Mouse (Mus musculus) heart, embryonic 10.5 days (tissue): ENCODE results near the gene Ippk. TPM values are rescaled to one million over a fixed set of nuclear protein-coding genes. Genes with fewer than 3 reads are reported as not detected.
A peak's percentile ranks its signal among the peaks of the same experiment; 100 is the strongest.

ENCODE experiments used
- DNase-seq: peaks from one replicate; pipeline ENCODE4 v3.0.0-alpha.2; 2017; ENCODE audit warnings: low spot score
- H3K27ac ChIP-seq: fragments of 300-500 bp; sonication (generic); 2 replicates; pipeline ENCODE4 v1.5.1; 2016; ENCODE audit warnings: mild to moderate bottlenecking
- H3K27me3 ChIP-seq: fragments of 300-500 bp; sonication (generic); 2 replicates; pipeline ENCODE4 v1.6.1; 2016; ENCODE audit warnings: mild to moderate bottlenecking; ENCODE audit not compliant: poor library complexity, insufficient read depth, severe bottlenecking
- H3K36me3 ChIP-seq: fragments of 300-500 bp; sonication (generic); 2 replicates; pipeline ENCODE4 v1.6.1; 2016; ENCODE audit warnings: mild to moderate bottlenecking, moderate library complexity
- H3K4me1 ChIP-seq: fragments of 300-500 bp; sonication (generic); 2 replicates; pipeline ENCODE4 v1.6.1; 2016; ENCODE audit warnings: mild to moderate bottlenecking
- H3K4me3 ChIP-seq: fragments of 300-500 bp; sonication (generic); 2 replicates; pipeline ENCODE4 v1.5.1; 2016; ENCODE audit warnings: mild to moderate bottlenecking, moderate library complexity
- H3K9me3 ChIP-seq: fragments of 300-500 bp; sonication (generic); 2 replicates; pipeline ENCODE4 v1.6.1; 2016; ENCODE audit warnings: mild to moderate bottlenecking, moderate library complexity
- WGBS: fragments of 180-500 bp; shearing (Covaris S2); methylation state at CpG from one replicate; pipeline ENCODE4 v1.1.7; 2016; 5-methylcytosine and 5-hydroxymethylcytosine counted together
- polyA plus RNA-seq: library from polyadenylated mRNA; unstranded; fragments of >200 nt; fragmentation: Nextera tagmentation; extraction: Ambion mirVana; gene quantifications from 2 replicates; pipeline ENCODE4 v1.2.1, GENCODE M21; 2016

The Ippk gene
- polyA plus RNA-seq, 1 experiment from 2014 or later, result 18.5 TPM

GRCm38 (mm10) chr13:49471981-49472675 is 51.1 kb downstream of the Ippk start:
- Histone ChIP-seq H3K4me3 (no peak overlapping the region), H3K36me3 (no peaks in the 10 kb centered on the region), H3K4me1 (no peaks in the 10 kb centered on the region), H3K9me3 (no peaks in the 10 kb centered on the region), H3K27ac (no peak overlapping the region), H3K27me3 (no peaks in the 10 kb centered on the region)
- peak; percentile 68 for DNase-seq
- 75% methylated on average over 4 of the region's 4 CpGs for WGBS

- no peak overlapping the region for H3K27ac ChIP-seq
- no peaks in the 10 kb centered on the region for H3K9me3 ChIP-seq
- no peaks in the 10 kb centered on the region for H3K36me3 ChIP-seq
- WGBS, result 95% methylated on average over 6 of the region's 6 CpGs
- peak; percentile 58 for DNase-seq
- H3K4me1 ChIP-seq, result no peaks in the 10 kb centered on the region
- no peaks in the 10 kb centered on the region for H3K27me3 ChIP-seq
- H3K4me3 ChIP-seq, result no peak overlapping the region
Observed at GRCm38 (mm10) chr13:49472676-49473005, 51.6 kb downstream of the Ippk start.

- no peak overlapping the region for H3K4me3 ChIP-seq
- DNase-seq, result no peak
- WGBS, result 86% methylated on average over 3 of the region's 3 CpGs
- no peaks in the 10 kb centered on the region for H3K36me3 ChIP-seq
- H3K27ac ChIP-seq, result no peak overlapping the region
- H3K9me3 ChIP-seq, result no peaks in the 10 kb centered on the region
- peaks cover 5% of the 10 kb centered on the region; the same call in 1 of the 2 replicates for H3K4me1 ChIP-seq
- H3K27me3 ChIP-seq, result no peaks in the 10 kb centered on the region
Observed at GRCm38 (mm10) chr13:49477887-49478286, 56.8 kb downstream of the Ippk start.

GRCm38 (mm10) chr13:49478851-49479374 is 57.9 kb downstream of the Ippk start:
- Histone ChIP-seq H3K4me3 (no peak overlapping the region), H3K27ac (no peak overlapping the region), H3K4me1 (peaks cover 5% of the 10 kb centered on the region; the same call in 1 of the 2 replicates), H3K27me3 (no peaks in the 10 kb centered on the region), H3K9me3 (no peaks in the 10 kb centered on the region), H3K36me3 (no peaks in the 10 kb centered on the region)
- no peak for DNase-seq
- 90% methylated on average over 6 of the region's 6 CpGs for WGBS

DNA sequence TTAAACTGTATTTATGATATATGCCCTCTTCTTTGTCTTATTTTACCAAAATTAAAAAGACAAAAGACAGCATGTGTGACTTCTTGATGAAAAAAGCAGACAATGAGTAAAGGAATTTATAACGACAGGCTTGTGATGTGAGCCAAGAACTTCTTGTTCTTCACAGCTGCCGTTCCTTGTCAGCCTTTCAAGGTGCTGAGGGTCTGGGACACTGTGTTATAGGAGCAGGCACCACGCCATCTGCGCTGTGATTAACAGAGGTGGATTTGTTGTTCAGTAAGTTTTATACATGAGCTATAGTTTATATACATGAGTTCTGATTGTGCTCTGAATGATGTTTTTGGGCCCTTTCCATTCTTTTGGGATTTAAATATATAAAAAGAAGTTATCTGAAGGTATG is 58.4 kb downstream of the Ippk start:
- H3K9me3 ChIP-seq, result no peaks in the 10 kb centered on the region
- peaks cover 5% of the 10 kb centered on the region; the same call in 1 of the 2 replicates for H3K4me1 ChIP-seq
- no peaks in the 10 kb centered on the region for H3K27me3 ChIP-seq
- no peaks in the 10 kb centered on the region for H3K36me3 ChIP-seq
- no peak overlapping the region for H3K4me3 ChIP-seq
- DNase-seq, result no peak
- no peak overlapping the region for H3K27ac ChIP-seq
- 85% methylated on average over 4 of the region's 4 CpGs for WGBS

DNA sequence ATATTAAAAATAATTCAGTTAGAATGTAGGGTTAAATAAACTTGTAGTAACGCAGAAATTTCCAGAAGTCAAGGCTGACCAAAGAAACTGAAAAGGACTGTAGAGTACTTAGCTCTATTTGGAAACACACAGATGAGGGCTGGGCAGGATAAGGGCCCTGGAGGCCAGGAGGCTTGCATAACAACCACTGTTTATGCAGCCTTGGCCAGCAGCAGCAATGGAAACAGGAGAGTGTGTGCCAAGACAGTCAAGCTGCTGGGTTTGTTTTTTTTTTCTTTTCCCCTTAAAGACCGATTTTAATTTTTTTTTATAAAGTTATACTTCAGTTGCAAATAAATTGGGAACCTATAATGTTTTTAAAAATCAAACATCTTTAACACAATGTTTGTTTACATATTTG is 59.0 kb downstream of the Ippk start:
- H3K9me3 ChIP-seq, result no peaks in the 10 kb centered on the region
- no peak for DNase-seq
- peaks cover 5% of the 10 kb centered on the region; the same call in 1 of the 2 replicates for H3K4me1 ChIP-seq
- no peak overlapping the region for H3K4me3 ChIP-seq
- H3K27ac ChIP-seq, result no peak overlapping the region
- H3K36me3 ChIP-seq, result no peaks in the 10 kb centered on the region
- 60% methylated on average over 2 of the region's 2 CpGs for WGBS
- no peaks in the 10 kb centered on the region for H3K27me3 ChIP-seq

GRCm38 (mm10) chr13:49480551-49480950 is 59.5 kb downstream of the Ippk start:
- Histone ChIP-seq H3K27me3 (no peaks in the 10 kb centered on the region), H3K27ac (0 out of 2 replicates have a peak overlapping the region, but pooled peaks have one; percentile 56), H3K9me3 (no peaks in the 10 kb centered on the region), H3K4me3 (no peak overlapping the region), H3K36me3 (no peaks in the 10 kb centered on the region), H3K4me1 (peaks cover 5% of the 10 kb centered on the region; the same call in 1 of the 2 replicates)
- DNase-seq, result no peak
- WGBS, result 73% methylated on average over 5 of the region's 5 CpGs

- no peaks in the 10 kb centered on the region for H3K36me3 ChIP-seq
- H3K4me3 ChIP-seq, result no peak overlapping the region
- no peak overlapping the region for H3K27ac ChIP-seq
- no peaks in the 10 kb centered on the region for H3K9me3 ChIP-seq
- H3K4me1 ChIP-seq, result peaks cover 5% of the 10 kb centered on the region; the same call in 1 of the 2 replicates
- no peak for DNase-seq
- WGBS, result 90% methylated on average over 5 of the region's 5 CpGs
- H3K27me3 ChIP-seq, result no peaks in the 10 kb centered on the region
Observed at GRCm38 (mm10) chr13:49485388-49485787, 64.3 kb downstream of the Ippk start.

DNA sequence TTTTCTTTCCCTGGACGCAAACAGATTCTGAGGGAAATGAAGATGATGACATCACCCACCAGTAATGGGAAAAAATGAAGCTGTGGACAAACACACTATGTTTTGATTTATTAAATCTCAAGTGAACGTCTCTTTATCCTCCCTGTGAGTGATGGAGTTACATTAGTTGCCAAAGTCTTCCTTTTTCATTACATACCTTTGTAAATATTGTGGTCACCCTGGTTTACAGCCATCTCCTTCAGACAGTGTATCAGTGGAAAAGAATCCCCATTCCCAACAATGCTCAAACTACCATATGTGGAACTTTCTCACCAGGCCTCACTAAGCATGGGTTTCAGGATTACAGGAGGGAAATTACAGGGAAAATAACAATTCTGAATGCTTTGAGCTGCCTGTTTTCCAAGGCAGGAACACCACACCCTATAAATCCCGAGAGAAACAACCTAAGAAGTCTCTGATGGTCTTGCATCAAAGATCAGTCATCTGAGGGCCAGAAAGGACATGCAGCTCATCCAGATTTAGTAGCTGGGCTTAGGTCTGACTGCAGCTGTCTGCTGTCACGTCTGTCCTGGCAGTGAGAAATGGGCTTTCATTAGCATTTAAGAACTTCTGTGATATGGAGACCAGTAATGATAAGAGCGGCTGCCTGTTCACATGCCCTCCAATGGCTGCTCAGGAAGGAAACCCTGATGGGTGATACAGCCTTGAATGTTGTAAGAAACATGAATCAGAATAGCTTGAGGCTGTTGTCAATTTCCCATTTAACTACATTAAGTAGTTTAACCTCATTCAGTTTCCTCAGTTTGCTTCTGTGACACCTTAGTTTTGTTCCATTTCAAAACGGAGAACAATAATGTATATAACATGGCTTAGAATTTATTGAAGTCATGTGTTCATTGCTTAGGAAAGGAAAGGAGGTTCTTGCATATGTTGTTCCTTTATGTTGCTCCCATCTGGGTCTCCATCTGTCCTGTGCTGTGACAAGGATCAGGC is 71.6 kb downstream of the Ippk start, which contains the start of gene Tes3-ps:
TSS of gene Tes3-ps (plus strand) at position 943 of the 993 bp plus-strand sequence.
- WGBS, result 46% methylated on average over 6 of the region's 6 CpGs
- no peaks in the 10 kb centered on the region for H3K27me3 ChIP-seq
- no peaks in the 10 kb centered on the region for H3K36me3 ChIP-seq
- no peak within 1 kb of the TSS for H3K4me3 ChIP-seq
- H3K27ac ChIP-seq, result 0 out of 2 replicates have a peak within 1 kb of the TSS, but pooled peaks have one; percentile 17
- H3K9me3 ChIP-seq, result no peaks in the 10 kb centered on the region
- H3K4me1 ChIP-seq, result peaks cover 11% of the 10 kb centered on the region; the same call in 1 of the 2 replicates
- no peak for DNase-seq

DNA sequence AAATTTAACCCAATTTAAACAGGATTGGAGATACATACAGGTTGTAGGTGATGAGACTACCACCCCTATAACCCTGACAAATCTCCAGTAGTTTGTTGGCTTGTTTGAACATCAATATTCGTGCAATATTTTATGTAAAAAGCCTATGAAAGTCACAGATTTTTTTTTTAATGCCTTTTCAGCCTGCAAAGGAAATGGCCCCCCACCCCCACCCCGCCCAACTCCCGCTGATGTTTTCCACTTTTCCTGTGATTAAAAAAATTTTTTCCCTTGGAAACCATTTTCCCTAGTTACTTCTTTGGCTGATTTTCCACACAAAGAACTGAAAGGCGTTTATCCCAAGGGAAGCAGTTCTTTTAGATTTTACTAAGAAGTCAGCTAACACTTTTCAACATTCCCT is 83.5 kb downstream of the Ippk start, which contains the start of gene Ecm2:
TSS of gene Ecm2 (plus strand) at position 301 of the 400 bp plus-strand sequence.
- no peaks in the 10 kb centered on the region for H3K9me3 ChIP-seq
- H3K27ac ChIP-seq, result no peak within 1 kb of the TSS
- H3K4me1 ChIP-seq, result no peaks in the 10 kb centered on the region
- no peak within 1 kb of the TSS for H3K4me3 ChIP-seq
- 72% methylated on average over 4 of the region's 4 CpGs for WGBS
- no peaks in the 10 kb centered on the region for H3K27me3 ChIP-seq
- no peak for DNase-seq
- H3K36me3 ChIP-seq, result no peaks in the 10 kb centered on the region

GRCm38 (mm10) chr13:49505776-49506175 is 84.7 kb downstream of the Ippk start:
- H3K4me3 ChIP-seq, result no peak overlapping the region
- no peaks in the 10 kb centered on the region for H3K9me3 ChIP-seq
- no peaks in the 10 kb centered on the region for H3K36me3 ChIP-seq
- no peaks in the 10 kb centered on the region for H3K27me3 ChIP-seq
- H3K27ac ChIP-seq, result no peak overlapping the region
- DNase-seq, result no peak
- H3K4me1 ChIP-seq, result no peaks in the 10 kb centered on the region
- WGBS, result 79% methylated on average over 4 of the region's 4 CpGs

DNA sequence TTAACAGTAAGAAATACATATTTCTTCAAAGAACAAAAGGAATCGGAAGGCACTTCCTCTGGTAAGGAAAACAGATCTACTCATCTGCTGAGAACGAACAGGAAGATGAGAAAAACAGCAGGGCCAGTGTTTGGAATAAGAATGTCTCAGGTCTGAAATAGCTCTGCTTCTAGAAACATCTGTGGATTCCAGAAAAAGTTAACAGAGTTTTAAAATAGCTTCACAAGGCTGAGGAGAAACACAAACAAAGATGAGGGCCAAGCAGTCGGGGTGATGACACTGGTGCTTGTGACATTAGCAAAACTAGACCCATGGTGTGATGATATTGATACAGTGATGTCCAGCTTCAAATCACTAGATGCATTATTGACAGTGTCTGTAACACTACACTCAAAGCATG is 86.1 kb downstream of the Ippk start:
- no peaks in the 10 kb centered on the region for H3K27me3 ChIP-seq
- WGBS, result 54% methylated on average over 3 of the region's 3 CpGs

More for the DNA sequence above, 86.1 kb downstream of the Ippk start:
- Histone ChIP-seq H3K36me3 (no peaks in the 10 kb centered on the region), H3K4me1 (no peaks in the 10 kb centered on the region), H3K4me3 (no peak overlapping the region), H3K27ac (no peak overlapping the region), H3K9me3 (no peaks in the 10 kb centered on the region)
- no peak for DNase-seq
